Mouse (Mus musculus) embryonic facial prominence, embryonic 14.5 days (tissue): Measurements from ENCODE around the gene Map1s. TPM values are rescaled to one million over a fixed set of nuclear protein-coding genes. Genes with fewer than 3 reads are reported as not detected.
A peak's percentile ranks its signal among the peaks of the same experiment; 100 is the strongest.

ENCODE experiments used
- ATAC-seq: fragments of 200-750 bp; cut with Nextera tagmentation; 2 replicates; pipeline ENCODE4 v1.8.0; 2017; ENCODE audit warnings: low read depth, moderate number of reproducible peaks, moderate TSS enrichment
- DNase-seq: peaks from one replicate; pipeline ENCODE4 v3.0.0-alpha.2; 2015; ENCODE audit warnings: low spot score
- H3K27ac ChIP-seq: fragments of 300-500 bp; sonication (generic); replicated peaks from 2 replicates; pipeline ENCODE4 v1.5.1; 2014; ENCODE audit warnings: low read depth, mild to moderate bottlenecking, low read length, moderate library complexity
- H3K27me3 ChIP-seq: fragments of 300-500 bp; sonication (generic); replicated peaks from 2 replicates; pipeline ENCODE4 v1.6.1; 2014; ENCODE audit warnings: low read length; ENCODE audit not compliant: control insufficient read depth, insufficient read depth
- H3K36me3 ChIP-seq: fragments of 300-500 bp; sonication (generic); 2 replicates; pipeline ENCODE4 v1.6.1; 2014; ENCODE audit warnings: low read length, mixed read lengths; ENCODE audit not compliant: control insufficient read depth, insufficient read depth
- H3K4me1 ChIP-seq: fragments of 300-500 bp; sonication (generic); 2 replicates; pipeline ENCODE4 v1.6.1; 2014; ENCODE audit warnings: antibody characterized with exemption, low read length; ENCODE audit not compliant: control insufficient read depth, insufficient read depth
- H3K4me2 ChIP-seq: fragments of 300-500 bp; sonication (generic); 2 replicates; pipeline ENCODE4 v1.6.1; 2014; ENCODE audit warnings: low read depth, mild to moderate bottlenecking, low read length, moderate library complexity, mixed read lengths
- H3K4me3 ChIP-seq: fragments of 300-500 bp; sonication (generic); 2 replicates; pipeline ENCODE4 v1.5.1; 2014; ENCODE audit warnings: low read depth, mild to moderate bottlenecking, low read length
- H3K9ac ChIP-seq: fragments of 300-500 bp; sonication (generic); 2 replicates; pipeline ENCODE4 v1.6.1; 2014; ENCODE audit warnings: low read depth, mild to moderate bottlenecking, low read length, moderate library complexity, mixed read lengths
- H3K9me3 ChIP-seq: fragments of 300-500 bp; sonication (generic); 2 replicates; pipeline ENCODE4 v1.6.1; 2016; ENCODE audit warnings: low read length; ENCODE audit not compliant: control insufficient read depth
- WGBS: fragments of 180-500 bp; shearing (Covaris S2); extraction: QIAGEN DNeasy Blood & Tissue Kit; methylation state at CpG from one replicate; pipeline ENCODE4 v1.1.7; 2014; 5-methylcytosine and 5-hydroxymethylcytosine counted together
- polyA plus RNA-seq: library from polyadenylated mRNA; unstranded; fragments of >200 nt; fragmentation: Nextera tagmentation; extraction: Ambion mirVana; gene quantifications from 2 replicates; pipeline ENCODE4 v1.2.1, GENCODE M21; 2014

The Map1s gene
- polyA plus RNA-seq: 41.3 and 49.7 TPM in 2 replicates

DNA sequence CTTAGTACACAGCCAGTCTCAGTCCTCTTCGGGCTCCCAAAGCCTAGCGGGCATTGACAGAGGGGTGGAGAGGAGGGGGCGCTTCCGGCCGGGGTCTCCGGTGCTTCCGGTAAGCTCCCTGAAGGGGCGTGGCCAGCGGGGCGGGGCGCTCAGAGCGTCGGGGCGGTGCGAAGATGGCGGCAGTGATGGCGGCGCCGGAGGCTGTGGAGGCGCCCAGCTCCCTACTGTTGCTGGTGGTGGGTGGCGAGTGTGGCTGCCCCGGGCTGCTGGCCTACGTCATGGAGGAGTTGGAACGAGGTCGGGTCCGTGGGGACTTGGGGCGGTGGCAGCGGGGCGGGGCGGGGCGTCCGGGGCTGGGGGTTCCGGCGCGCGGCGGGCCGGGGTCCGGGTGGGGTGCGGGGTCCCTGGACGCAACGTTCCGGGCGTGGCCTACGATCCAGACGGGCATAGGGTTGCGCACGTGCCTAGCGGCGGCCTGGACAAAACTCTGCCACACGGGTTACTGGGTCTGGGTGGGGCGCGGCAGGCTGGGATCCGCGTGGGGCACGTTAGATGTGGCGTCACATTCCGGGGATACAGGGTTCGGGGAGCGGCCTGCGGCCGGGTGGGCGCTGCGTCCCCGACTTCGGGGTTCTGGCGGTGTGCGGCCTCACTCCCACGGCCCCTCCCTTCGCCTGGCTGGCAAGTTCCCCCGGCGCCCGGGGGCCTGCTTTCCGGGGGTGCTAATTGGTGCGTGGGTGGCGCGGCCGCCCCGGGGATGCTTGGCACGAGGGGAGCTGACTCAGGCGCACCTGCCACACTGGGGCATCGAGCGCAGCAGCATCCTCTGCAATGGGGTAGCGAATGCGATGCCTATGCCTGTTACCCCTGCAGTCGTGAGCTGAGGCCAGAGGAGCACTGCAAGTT lies at the start of gene Map1s:
Gene Map1s, plus strand, starts transcription at position 102 of the 906 bp plus-strand sequence.
- peaks cover 11% of the 10 kb centered on the region for H3K4me1 ChIP-seq
- WGBS: under 1% methylated on average over 32 of the region's 86 CpGs
- 0 out of 2 replicates have a peak, but pooled peaks cover 4% of the 10 kb centered on the region for H3K27me3 ChIP-seq
- peak within 1 kb of the TSS; percentile 93 for H3K4me2 ChIP-seq
- ATAC-seq (peak; percentile 95), DNase-seq (peak; percentile 95)
- no peaks in the 10 kb centered on the region for H3K9me3 ChIP-seq
- H3K4me3 ChIP-seq: peak within 1 kb of the TSS; percentile 84
- H3K9ac ChIP-seq: peak within 1 kb of the TSS; percentile 90
- H3K36me3 ChIP-seq: 0 out of 2 replicates have a peak, but pooled peaks cover 7% of the 10 kb centered on the region
- H3K27ac ChIP-seq: peak within 1 kb of the TSS; percentile 93

DNA sequence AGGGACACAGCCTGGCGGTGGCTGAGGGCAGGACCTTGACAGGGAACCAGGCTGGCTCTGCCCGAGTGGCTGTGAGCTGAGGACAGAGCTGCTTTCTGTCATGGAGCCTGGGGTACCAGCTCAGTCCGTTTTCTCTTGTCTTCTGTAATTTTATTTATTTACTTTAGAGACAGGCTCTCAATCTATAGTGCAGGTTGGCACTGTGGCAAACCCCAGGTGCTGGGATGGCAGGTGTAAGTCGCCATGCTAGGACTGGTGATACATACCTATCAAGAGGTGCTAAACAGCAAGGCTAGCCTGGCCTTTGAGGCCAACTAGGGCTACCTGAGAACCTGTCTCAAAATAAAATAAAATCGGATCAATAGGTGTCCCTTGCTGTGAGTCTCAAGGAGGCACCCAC lies 49.7 kb upstream of the Map1s start:
- H3K4me1 ChIP-seq: peaks cover 8% of the 10 kb centered on the region
- H3K36me3 ChIP-seq: no peaks in the 10 kb centered on the region
- H3K9ac ChIP-seq: no peak overlapping the region; the same call in 1 of the 2 replicates
- H3K27ac ChIP-seq: no peak overlapping the region
- peak overlapping the region; percentile 88 for H3K4me2 ChIP-seq
- 52% methylated on average over 4 of the region's 5 CpGs for WGBS
- H3K9me3 ChIP-seq: no peaks in the 10 kb centered on the region
- ATAC-seq: no peak
- no peak for DNase-seq
- H3K27me3 ChIP-seq: no peaks in the 10 kb centered on the region
- H3K4me3 ChIP-seq: no peak overlapping the region

DNA sequence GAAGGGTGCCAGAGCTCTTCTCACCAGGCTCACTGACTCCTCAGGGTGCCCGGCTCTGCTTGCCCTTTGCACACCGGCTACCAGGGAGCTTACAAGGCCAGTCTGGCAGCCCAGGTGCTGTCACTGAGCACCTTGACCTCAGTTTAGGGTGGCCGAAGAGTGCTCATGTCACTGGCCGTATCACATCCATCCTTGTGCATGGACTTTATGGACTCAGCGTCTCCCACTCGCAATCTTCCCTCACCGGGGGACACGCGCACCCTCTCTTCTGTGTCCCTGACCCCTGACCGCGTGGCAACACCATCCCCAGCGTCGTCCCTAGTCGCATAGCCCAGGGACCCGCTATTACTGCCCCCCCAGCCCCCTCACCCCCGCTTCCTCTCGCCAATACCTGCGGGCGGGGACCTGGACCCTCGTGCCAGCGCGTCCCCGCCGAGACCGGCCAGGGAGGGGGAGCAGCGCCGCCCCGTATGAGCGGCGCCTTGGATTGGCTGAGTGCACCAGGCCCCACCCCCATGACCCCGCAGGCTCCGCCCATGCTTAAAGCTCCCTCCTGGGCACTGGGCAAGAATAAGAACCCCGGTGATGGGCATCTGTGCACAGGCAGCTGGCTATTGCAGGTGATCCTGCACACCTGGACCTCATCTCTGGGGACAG lies 49.1 kb upstream of the Map1s start:
- DNase-seq: peak; percentile 69
- no peaks in the 10 kb centered on the region for H3K36me3 ChIP-seq
- H3K4me3 ChIP-seq: peak overlapping the region; percentile 53
- 5% methylated on average over 27 of the region's 33 CpGs for WGBS
- H3K4me1 ChIP-seq: peaks cover 8% of the 10 kb centered on the region
- no peak overlapping the region for H3K27ac ChIP-seq
- peak; percentile 80 for ATAC-seq
- no peaks in the 10 kb centered on the region for H3K9me3 ChIP-seq
- peak overlapping the region; percentile 88 for H3K4me2 ChIP-seq
- H3K9ac ChIP-seq: peak overlapping the region; percentile 63
- H3K27me3 ChIP-seq: 0 out of 2 replicates have a peak, but pooled peaks cover under 1% of the 10 kb centered on the region

DNA sequence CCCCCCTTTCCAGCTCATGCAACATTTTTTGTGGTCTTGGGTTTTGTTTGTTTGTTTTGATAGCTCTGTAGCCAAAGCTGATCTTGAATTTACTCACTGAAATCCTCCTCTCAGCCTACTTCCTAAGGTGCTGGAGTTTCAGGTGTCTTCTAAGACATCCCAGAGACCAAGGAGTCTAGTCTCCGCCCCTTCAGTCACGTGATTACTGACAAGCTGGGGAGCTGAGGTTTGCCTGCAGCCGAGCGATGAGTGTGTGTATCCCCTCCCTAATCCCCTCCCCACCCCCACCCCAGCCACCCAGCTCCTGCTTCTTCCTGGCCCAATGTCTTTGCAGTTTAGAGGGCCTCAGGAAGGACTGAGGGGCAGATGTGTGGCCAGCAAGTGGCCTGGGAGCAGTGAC lies 48.2 kb upstream of the Map1s start:
- peak; percentile 82 for DNase-seq
- peak overlapping the region; percentile 53; the same call in 1 of the 2 replicates for H3K4me3 ChIP-seq
- H3K9ac ChIP-seq: no peak overlapping the region
- peaks cover 9% of the 10 kb centered on the region for H3K27me3 ChIP-seq
- no peak overlapping the region for H3K27ac ChIP-seq
- H3K9me3 ChIP-seq: no peaks in the 10 kb centered on the region
- H3K4me1 ChIP-seq: peaks cover 8% of the 10 kb centered on the region
- 0 out of 2 replicates have a peak, but pooled peaks have one; percentile 30 for ATAC-seq
- no peaks in the 10 kb centered on the region for H3K36me3 ChIP-seq
- 6% methylated on average over 4 of the region's 4 CpGs for WGBS
- H3K4me2 ChIP-seq: peak overlapping the region; percentile 88

DNA sequence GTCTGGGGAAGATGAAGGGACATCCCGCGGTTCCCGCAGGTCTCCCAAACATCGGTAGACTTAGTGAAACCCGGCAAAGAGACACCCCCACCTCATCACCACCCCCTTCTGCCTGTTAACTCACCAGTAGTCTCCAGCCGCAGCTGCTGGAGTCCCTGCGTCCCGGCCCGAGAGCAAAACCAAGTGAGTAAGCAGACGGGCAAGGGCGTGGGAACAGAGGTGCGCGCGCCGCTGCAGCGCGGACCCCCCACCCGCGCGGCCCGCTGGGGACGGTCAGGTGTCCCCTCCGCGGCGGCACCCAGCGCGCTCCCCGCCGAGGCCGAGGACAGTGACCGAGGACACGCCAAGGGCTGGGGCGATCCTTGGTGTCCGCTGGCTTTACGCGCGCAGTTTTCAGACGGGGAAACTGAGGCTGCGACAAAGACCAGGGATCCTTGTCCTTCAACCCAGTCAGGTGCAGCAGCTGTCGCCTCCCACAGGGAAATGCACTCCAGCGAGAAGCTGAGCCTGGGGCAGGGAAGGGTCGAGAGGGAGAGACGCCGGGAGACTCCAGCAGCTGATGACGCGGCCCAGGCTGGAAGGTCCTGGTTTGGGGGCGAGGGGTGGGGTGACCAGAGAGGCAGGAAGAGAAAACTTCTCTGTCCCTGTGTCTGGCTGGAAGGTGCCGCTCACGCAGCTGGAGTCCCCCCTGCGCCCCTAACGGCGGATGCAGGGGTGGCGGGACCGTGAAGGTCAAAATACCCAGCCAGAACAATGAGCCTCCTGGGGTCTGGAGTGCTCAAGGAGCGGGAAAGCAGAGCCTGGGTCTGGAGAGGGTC lies 42.7 kb upstream of the Map1s start, which contains the start of gene Kcnn1:
Gene Kcnn1, minus strand, starts transcription at position 435 of the 818 bp plus-strand sequence.
- ATAC-seq: no peak
- Histone ChIP-seq H3K9ac (peak within 1 kb of the TSS; percentile 63), H3K4me3 (peak within 1 kb of the TSS; percentile 42), H3K27me3 (peaks cover 21% of the 10 kb centered on the region), H3K4me2 (peak within 1 kb of the TSS; percentile 87), H3K9me3 (no peaks in the 10 kb centered on the region), H3K36me3 (0 out of 2 replicates have a peak, but pooled peaks cover 5% of the 10 kb centered on the region), H3K4me1 (peaks cover 26% of the 10 kb centered on the region), H3K27ac (0 out of 2 replicates have a peak within 1 kb of the TSS, but pooled peaks have one; percentile 4)
- no peak for DNase-seq
- WGBS: under 1% methylated on average over 52 of the region's 55 CpGs

DNA sequence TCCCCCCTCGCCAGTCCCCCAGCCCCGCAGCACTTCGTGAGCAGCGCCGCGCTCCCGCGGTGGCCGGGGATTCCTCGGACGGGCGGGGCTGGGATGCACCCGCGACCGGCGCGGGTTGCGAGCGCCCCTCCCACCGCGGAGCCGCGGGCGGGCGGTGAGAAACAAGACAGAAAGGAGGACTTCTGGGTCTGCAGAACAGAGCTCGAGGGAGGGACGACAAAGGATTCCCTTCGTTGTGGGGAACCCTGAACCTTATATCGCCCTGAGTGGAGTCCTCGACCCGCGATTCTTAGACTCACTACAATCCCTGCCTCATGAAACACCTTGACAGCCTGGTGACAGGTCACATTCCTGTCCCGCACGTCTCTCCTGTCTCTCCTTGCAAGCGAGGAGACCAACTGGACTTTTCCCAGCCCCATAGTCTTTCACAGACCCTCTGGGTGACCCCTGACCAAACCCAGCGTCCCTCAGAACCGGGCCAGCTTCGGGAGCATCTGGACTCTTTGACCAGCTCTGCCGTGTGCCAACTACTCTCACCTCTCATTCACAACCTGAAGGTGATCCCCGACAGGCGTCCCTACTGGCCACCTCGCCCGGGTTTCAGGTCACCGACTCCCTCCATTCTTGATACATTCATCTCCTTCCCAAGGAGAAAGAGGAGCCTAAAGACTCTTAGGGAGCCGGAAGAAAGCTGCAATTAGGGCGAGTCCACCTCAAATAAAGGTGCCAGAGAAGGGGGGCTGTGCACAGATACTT lies 41.6 kb upstream of the Map1s start:
- DNase-seq: peak; percentile 45
- ATAC-seq: no peak

DNA sequence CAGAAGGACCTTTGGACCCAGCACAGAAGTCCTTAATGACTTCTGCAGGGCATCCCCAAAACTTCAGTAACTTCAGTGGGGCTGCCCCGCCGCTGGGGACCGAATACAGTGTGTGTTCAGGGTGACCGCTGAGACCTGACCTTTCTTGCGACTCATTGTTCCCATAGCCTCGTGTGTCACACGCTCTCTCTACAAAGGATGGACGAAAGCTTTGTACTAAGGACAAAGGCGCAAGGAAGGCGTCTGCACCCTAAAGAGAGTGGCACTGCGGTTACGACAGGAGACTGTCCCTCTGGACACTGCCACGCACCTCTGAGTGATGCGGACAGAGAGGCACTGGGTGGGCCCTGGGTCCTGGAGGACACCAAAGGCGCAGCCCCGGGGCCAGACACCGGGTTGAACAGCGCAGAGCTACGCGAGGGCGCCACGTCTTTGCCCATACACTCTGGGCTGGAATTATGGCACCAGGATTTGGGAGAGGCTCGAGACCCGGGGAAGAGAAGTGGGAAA lies 41.0 kb upstream of the Map1s start:
- Histone ChIP-seq H3K27me3 (peaks cover 21% of the 10 kb centered on the region), H3K4me2 (peak overlapping the region; percentile 87), H3K9ac (peak overlapping the region; percentile 63), H3K4me3 (peak overlapping the region; percentile 42), H3K9me3 (no peaks in the 10 kb centered on the region), H3K4me1 (peaks cover 31% of the 10 kb centered on the region), H3K27ac (peak overlapping the region; percentile 78), H3K36me3 (0 out of 2 replicates have a peak, but pooled peaks cover 7% of the 10 kb centered on the region)
- ATAC-seq: peak; percentile 6
- WGBS: 4% methylated on average over 24 of the region's 24 CpGs
- no peak for DNase-seq

More for the DNA sequence above, 41.6 kb upstream of the Map1s start:
- Histone ChIP-seq H3K9me3 (no peaks in the 10 kb centered on the region), H3K27ac (0 out of 2 replicates have a peak overlapping the region, but pooled peaks have one; percentile 4), H3K4me3 (peak overlapping the region; percentile 42), H3K4me1 (peaks cover 31% of the 10 kb centered on the region), H3K27me3 (peaks cover 21% of the 10 kb centered on the region), H3K9ac (peak overlapping the region; percentile 63), H3K4me2 (peak overlapping the region; percentile 87), H3K36me3 (0 out of 2 replicates have a peak, but pooled peaks cover 7% of the 10 kb centered on the region)
- WGBS: under 1% methylated on average over 46 of the region's 46 CpGs
